ENCODE assay signal across 24 mouse cellular contexts in genomic region chr14:86721082-86721481, GRCm38 (mm10).
A peak's percentile ranks its signal among the peaks of the same experiment; 100 is the strongest.
DNase-seq lines count a peak whose midpoint lies in the region; ATAC-seq and TF ChIP-seq lines count a peak whose summit lies in the region.
"Had no signal": no experiment of that assay in that cellular context is flagged by ENCODE, and none has a peak within 500 bp of the region (broad histone marks: within the 10 kb centered on the region; RNA-seq: fewer than 3 reads in every experiment).

No protein-coding gene starts in this region.

- no peak overlapping the region for H3K9ac ChIP-seq in liver, embryonic 12.5 days
- H3K9ac ChIP-seq: embryonic facial prominence, embryonic 12.5 days; forebrain, embryonic 12.5 days had no signal

- WGBS in liver, embryonic 12.5 days (ENCODE audit: insufficient replicate concordance) = 86% methylated on average over 3 of the region's 3 CpGs
- 91% methylated on average over 3 of the region's 3 CpGs for WGBS in bone marrow, adult 2 months

- no peaks in the 10 kb centered on the region for H3K9me3 ChIP-seq in liver, embryonic 12.5 days (replicated peaks)
- H3K9me3 ChIP-seq in erythroblast, embryonic 14.5 days (ENCODE audit: control insufficient read depth, low read length) = no peaks in the 10 kb centered on the region
- H3K9me3 ChIP-seq: embryonic facial prominence, embryonic 10.5 days; embryonic facial prominence, embryonic 12.5 days; forebrain, embryonic 10.5 days; forebrain, embryonic 12.5 days; G1E had no signal

- TF ChIP-seq POLR2A in bone marrow, adult 2 months (IDR thresholded peaks at IDR 0.05; ENCODE audit: borderline replicate concordance, control insufficient read depth, low read depth, low read length) = no peak

- H3K4me3 ChIP-seq in liver, embryonic 12.5 days = no peak overlapping the region
- H3K4me3 ChIP-seq in bone marrow, adult 2 months (replicated peaks; ENCODE audit: control insufficient read depth, low read depth, low read length) = peak overlapping the region; percentile 4
- peak overlapping the region; percentile 26 for H3K4me3 ChIP-seq in erythroblast, embryonic 14.5 days (replicated peaks)
- H3K4me3 ChIP-seq: embryonic facial prominence, embryonic 10.5 days; embryonic facial prominence, embryonic 12.5 days; forebrain, embryonic 10.5 days; forebrain, embryonic 12.5 days had no signal

- no peak for TF ChIP-seq CTCF in bone marrow, adult 2 months (IDR thresholded peaks at IDR 0.05; ENCODE audit: control insufficient read depth, insufficient read depth, low read length)

- 0 out of 2 replicates have a peak, but pooled peaks have one; percentile 33 for ATAC-seq in liver, embryonic 12.5 days
- ATAC-seq: forebrain, embryonic 14.5 days; forebrain, embryonic 16.5 days; Patski had no signal

- H3K4me1 ChIP-seq in liver, embryonic 12.5 days = peaks cover 31% of the 10 kb centered on the region
- H3K4me1 ChIP-seq in bone marrow, adult 2 months (ENCODE audit: control insufficient read depth, insufficient read depth, low read length) = no peaks in the 10 kb centered on the region
- H3K4me1 ChIP-seq in erythroblast, embryonic 14.5 days (ENCODE audit: control insufficient read depth) = peaks cover 23% of the 10 kb centered on the region
- H3K4me1 ChIP-seq: embryonic facial prominence, embryonic 10.5 days; embryonic facial prominence, embryonic 12.5 days; forebrain, embryonic 10.5 days; forebrain, embryonic 12.5 days had no signal

- no peak overlapping the region for H3K4me2 ChIP-seq in liver, embryonic 12.5 days
- H3K4me2 ChIP-seq: embryonic facial prominence, embryonic 12.5 days; forebrain, embryonic 12.5 days had no signal

- DNase-seq in liver = no peak
- DNase-seq in spleen, postnatal 10 days (ENCODE audit: low spot score in 2 of 2) = no peak
- DNase-seq in layer of hippocampus, adult 11-12 months (ENCODE audit: low spot score) = no peak
- DNase-seq: adrenal gland, adult 2 months; adrenal gland, postnatal 10 days; adrenal gland, postnatal 25 days; B cell, adult 2 months; cerebellum, adult 11-12 months; cerebellum, adult 2 months; cerebellum, adult 9-10 months; cerebellum, postnatal 10 days; cerebellum, postnatal 25 days had no signal

- no peaks in the 10 kb centered on the region for H3K27me3 ChIP-seq in liver, embryonic 12.5 days (replicated peaks)
- H3K27me3 ChIP-seq in erythroblast, embryonic 14.5 days (ENCODE audit: control insufficient read depth) = no peaks in the 10 kb centered on the region
- H3K27me3 ChIP-seq: CH12.LX; embryonic facial prominence, embryonic 12.5 days; forebrain, embryonic 12.5 days; Patski had no signal

- H3K27ac ChIP-seq in liver, embryonic 12.5 days = peak overlapping the region; percentile 37
- no peak overlapping the region for H3K27ac ChIP-seq in bone marrow, adult 2 months (ENCODE audit: control insufficient read depth, insufficient read depth, low read depth, low read length, poor library complexity)
- H3K27ac ChIP-seq: embryonic facial prominence, embryonic 10.5 days; embryonic facial prominence, embryonic 12.5 days; forebrain, embryonic 10.5 days; forebrain, embryonic 12.5 days had no signal

- H3K36me3 ChIP-seq in liver, embryonic 12.5 days = no peaks in the 10 kb centered on the region
- H3K36me3 ChIP-seq in erythroblast, embryonic 14.5 days (ENCODE audit: control insufficient read depth) = no peaks in the 10 kb centered on the region
- H3K36me3 ChIP-seq: embryonic facial prominence, embryonic 10.5 days; embryonic facial prominence, embryonic 12.5 days; forebrain, embryonic 10.5 days; forebrain, embryonic 12.5 days had no signal
